In the genomic region with DNA sequence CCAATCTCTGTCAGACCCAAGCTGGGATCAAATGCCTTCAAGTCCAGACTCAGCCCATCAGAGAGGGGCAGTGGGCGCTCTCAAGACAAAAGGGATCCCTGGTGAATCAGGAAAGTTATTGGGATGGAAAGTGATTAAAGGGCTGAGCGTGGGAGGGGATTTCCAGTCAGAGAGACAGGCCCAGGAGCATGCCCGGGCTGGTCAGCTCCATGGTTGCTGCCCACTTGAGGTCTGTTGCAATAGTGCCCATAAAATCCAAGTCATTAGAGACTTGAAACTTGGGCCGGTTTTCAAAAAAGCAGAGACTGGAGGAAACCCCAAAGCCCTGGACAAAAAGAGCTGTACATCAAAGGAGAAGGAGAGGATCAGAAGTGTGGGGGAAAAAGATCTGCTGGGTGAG, we compare ENCODE assay signal across 1 mouse cellular context.
TF ChIP-seq lines count a peak whose summit lies in the region.

No protein-coding gene starts in this region.

TF ChIP-seq in CH12.LX, 34 proteins besides CTCF, POLR2A, EP300 and RAD21 (continued from another document):
- peak; percentile 38; the same call in 1 of the 2 replicates for TF ChIP-seq IRF4 (IDR thresholded peaks at IDR 0.05; ENCODE audit: low read depth, low read length)
